Mouse (Mus musculus) midbrain, embryonic 16.5 days (tissue): ENCODE measurements at regions not wholly inside any gene's neighbourhood (a gene's known extent, or its start where the extent isn't known, plus 50 kb on each side); places are given as distances from the start of the nearest gene placed in this dataset.

Experiments
- ATAC-seq: fragments of 200-750 bp; cut with Nextera tagmentation; 2 replicates; pipeline ENCODE4 v1.8.0; 2017; ENCODE audit warnings: moderate TSS enrichment
- H3K27ac ChIP-seq: fragments of 300-500 bp; sonication (generic); 2 replicates; pipeline ENCODE4 v1.5.1; 2014; ENCODE audit warnings: mild to moderate bottlenecking, low read length, mixed read lengths
- H3K27me3 ChIP-seq: fragments of 300-500 bp; sonication (generic); 2 replicates; pipeline ENCODE4 v1.6.1; 2014; ENCODE audit warnings: low read depth, low read length, mixed read lengths; ENCODE audit not compliant: control insufficient read depth, insufficient read depth
- H3K36me3 ChIP-seq: fragments of 300-500 bp; sonication (generic); 2 replicates; pipeline ENCODE4 v1.6.1; 2014; ENCODE audit warnings: mild to moderate bottlenecking, low read length, moderate library complexity, mixed read lengths; ENCODE audit not compliant: control insufficient read depth, insufficient read depth
- H3K4me1 ChIP-seq: fragments of 300-500 bp; sonication (generic); 2 replicates; pipeline ENCODE4 v1.6.1; 2014; ENCODE audit warnings: mild to moderate bottlenecking, low read length, mixed read lengths; ENCODE audit not compliant: control insufficient read depth, insufficient read depth
- H3K4me2 ChIP-seq: fragments of 300-500 bp; sonication (generic); 2 replicates; pipeline ENCODE4 v1.6.1; 2014; ENCODE audit warnings: mild to moderate bottlenecking, low read length, mixed read lengths
- H3K4me3 ChIP-seq: fragments of 300-500 bp; sonication (generic); 2 replicates; pipeline ENCODE4 v1.5.1; 2014; ENCODE audit warnings: low read depth, mild to moderate bottlenecking, low read length, moderate library complexity, mixed read lengths
- H3K9ac ChIP-seq: fragments of 300-500 bp; sonication (generic); 2 replicates; pipeline ENCODE4 v1.6.1; 2014; ENCODE audit warnings: low read depth, low read length, mixed read lengths
- H3K9me3 ChIP-seq: fragments of 300-500 bp; sonication (generic); replicated peaks from 2 replicates; pipeline ENCODE4 v1.6.1; 2014; ENCODE audit warnings: mild to moderate bottlenecking, low read length, mixed read lengths; ENCODE audit not compliant: control insufficient read depth, poor library complexity, severe bottlenecking
- WGBS: fragments of 180-500 bp; shearing (Covaris S2); extraction: QIAGEN DNeasy Blood & Tissue Kit; methylation state at CpG from one replicate; pipeline ENCODE4 v1.1.7; 2014; 5-methylcytosine and 5-hydroxymethylcytosine counted together

DNA sequence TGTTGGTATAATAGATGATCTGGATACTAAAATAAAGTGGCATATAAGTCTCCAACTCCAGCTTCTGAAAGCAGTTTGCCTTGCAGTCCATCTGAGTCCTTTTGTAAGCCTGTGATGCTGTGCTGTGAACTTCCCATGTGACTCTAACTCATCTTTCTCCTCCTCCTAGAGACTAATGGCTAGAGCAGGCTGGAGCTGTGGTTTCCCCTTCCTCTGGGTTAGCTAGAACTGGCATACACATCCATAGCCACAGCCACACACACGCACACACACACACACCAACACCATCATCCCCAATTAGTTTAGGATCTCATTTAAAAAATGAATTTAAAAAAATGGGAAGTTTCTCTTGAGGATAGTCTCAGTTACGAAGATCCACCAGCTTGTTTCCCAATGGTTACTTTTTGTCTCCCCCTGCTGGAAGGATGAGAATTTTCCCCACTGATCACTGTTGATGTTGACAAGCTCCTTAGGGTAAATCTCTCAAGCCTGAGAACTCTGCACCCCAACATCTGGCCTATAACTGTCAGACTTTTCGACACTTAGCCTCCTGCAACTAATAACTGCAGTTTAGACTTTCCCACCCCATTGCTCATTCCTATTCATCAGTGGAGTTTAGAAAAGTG lies 500.7 kb downstream of the Mdfic start:
- H3K4me2 ChIP-seq: no peak overlapping the region
- no peak overlapping the region for H3K27ac ChIP-seq
- H3K36me3 ChIP-seq: no peaks in the 10 kb centered on the region
- 35% methylated on average over 3 of the region's 3 CpGs for WGBS
- no peak overlapping the region for H3K4me3 ChIP-seq
- no peak for ATAC-seq
- no peaks in the 10 kb centered on the region for H3K27me3 ChIP-seq
- no peaks in the 10 kb centered on the region for H3K4me1 ChIP-seq
- H3K9ac ChIP-seq: no peak overlapping the region
- no peaks in the 10 kb centered on the region for H3K9me3 ChIP-seq
